Mouse (Mus musculus) cerebellum, adult 9-10 months (tissue): ENCODE measurements around the gene Ikzf3.

Source experiments
- DNase-seq: peaks from one replicate; pipeline ENCODE4 v3.0.0; 2022

Ikzf3 gene

DNA sequence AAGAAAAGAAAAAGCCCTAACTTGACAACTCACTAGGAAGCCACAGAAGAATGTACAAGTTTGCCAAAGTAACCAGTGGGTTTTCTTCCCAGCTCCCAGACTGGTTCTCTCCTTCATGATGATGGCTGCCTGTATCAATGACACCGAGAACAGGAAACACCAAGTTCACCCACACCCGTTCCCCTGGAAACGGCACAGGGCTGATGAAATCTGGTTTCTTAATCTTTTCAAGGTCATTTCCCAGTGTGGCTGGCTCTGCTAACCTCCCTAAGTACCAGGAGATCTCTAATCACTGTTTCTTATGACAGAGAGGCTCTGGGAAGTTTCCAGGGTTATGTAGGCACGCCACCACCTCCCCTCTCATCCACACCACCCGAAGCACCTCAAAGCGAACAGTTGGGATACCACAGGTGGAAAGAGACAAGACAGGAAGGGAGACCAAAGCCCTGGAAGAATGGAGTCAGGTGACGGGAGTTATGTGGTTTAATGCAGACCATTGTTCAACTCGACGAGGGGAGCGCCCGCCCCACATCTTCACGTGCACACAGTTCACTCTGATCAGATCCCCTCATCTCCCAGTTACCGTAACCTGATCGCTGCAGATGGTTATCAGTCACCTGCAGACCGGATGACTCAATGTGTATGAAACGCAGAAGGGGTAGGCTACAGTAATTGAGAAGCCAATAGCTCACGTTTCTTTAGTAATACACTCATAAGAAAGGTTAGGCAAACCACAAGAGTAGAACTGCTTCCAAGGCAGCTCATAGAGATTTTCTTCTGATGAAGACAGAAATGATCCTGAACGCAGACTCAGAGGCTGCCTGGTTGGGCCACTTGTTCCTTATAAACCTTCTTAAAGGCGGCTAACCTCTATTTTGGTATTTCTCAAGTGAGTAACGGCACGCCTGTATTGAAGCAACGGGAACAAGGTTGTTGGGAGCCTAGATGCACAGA, 75.8 kb downstream of the Ikzf3 start:
- no peak for DNase-seq

DNA sequence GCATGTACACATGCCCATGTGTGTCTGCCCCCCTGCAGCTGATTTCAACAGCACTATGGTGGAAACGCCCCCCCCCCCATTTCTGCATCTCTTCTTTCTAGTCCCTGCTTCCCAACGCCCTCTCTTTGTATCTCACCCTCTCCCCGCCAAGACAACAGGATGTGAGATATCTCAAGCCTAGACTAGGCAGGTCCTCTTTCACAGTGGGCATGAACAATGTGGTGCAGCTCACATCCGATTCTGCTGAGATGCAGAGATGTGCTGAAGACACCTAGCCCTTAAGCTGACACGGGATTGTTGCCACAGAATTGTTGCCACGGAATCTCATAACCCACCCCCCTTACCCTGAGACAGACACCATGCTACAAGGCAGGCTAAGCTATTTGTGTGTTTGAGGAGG, 81.3 kb downstream of the Ikzf3 start:
- DNase-seq: no peak

DNA sequence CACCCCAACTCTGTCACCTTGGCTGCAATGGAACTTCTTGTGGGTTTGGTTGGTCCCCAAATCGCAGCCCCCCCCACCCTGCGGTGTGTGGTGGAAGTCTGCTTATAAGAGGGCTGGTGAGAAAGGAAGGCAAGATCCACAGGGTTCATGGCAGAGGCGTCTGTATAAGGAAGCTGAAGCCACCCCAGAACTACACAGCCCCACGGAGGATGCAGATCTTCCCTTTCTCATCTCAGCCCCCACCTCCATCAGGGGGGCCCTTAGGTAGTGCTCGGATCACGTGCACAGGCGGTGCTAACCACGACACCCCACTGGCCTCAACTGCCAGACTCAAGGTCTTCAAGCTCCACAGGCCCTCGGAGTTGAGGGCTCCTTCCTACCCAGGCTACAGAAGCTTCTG, 81.9 kb downstream of the Ikzf3 start:
- no peak for DNase-seq

DNA sequence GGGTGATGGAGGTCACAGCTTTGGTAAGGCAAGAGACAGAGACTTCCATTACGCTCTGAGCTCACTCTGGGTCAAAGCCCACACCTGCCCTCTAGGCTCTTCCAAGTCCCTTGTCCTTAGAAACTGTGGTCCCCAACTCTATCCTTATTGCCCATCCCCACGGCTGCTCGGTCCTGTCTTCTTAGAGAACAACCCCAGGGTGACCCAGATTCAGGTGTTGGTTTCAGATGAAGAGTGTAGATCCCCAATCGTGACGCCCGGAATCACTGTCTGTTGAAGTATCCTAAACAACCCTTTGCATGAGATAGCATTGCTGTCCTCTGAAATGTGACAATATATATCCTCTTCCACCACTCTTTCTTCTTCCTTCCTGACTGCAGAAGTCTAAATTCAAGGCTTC, 83.6 kb downstream of the Ikzf3 start:
- no peak for DNase-seq

DNA sequence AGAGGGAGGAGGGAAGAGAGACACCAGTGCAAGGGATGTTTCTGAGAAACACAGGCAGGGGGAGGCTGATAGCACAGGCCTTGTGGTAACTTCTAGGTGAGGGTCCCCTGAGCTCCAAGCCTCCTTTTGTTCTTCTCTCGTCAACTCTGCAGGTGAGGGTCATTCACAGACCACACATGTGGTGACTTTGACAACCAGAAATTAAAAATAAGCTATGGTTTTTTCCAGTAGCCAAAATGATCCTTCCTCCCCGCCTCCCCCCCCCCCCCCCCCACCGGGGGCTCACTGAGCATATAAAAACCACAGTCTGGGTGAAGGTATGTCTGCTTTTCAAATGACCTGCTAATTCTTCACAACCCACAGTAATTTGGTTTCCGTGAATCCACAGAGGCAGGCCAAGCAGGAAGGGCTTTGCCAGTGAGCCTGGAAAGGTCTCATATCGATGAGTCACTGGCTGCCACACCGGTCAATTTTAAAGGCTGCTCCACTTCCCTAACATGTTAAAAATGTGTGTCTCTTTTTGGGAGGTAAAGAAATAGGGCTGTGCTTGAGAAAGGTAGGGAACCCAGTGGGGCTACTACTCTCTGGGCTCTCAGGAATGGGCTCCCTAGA, 84.6 kb downstream of the Ikzf3 start:
- no peak for DNase-seq

DNA sequence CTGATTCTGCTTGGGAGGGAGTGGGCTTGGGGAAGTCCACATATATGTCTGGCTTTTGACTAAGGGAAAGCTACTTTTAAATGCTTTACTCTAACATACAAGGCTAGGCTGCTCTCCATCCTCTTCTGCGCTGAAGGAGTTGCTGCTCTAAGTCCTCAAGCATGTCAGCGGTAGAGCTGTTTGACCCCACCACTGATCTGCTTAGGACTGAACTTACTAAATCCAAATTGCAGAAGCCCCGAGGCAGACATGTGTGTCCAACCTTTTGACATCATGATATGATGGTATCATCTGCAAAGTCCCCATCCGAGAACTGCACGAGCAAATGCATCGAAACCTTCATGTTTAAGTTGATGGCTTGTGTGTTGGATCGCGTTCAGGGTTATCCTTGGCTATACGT, 86.0 kb downstream of the Ikzf3 start:
- DNase-seq: no peak

DNA sequence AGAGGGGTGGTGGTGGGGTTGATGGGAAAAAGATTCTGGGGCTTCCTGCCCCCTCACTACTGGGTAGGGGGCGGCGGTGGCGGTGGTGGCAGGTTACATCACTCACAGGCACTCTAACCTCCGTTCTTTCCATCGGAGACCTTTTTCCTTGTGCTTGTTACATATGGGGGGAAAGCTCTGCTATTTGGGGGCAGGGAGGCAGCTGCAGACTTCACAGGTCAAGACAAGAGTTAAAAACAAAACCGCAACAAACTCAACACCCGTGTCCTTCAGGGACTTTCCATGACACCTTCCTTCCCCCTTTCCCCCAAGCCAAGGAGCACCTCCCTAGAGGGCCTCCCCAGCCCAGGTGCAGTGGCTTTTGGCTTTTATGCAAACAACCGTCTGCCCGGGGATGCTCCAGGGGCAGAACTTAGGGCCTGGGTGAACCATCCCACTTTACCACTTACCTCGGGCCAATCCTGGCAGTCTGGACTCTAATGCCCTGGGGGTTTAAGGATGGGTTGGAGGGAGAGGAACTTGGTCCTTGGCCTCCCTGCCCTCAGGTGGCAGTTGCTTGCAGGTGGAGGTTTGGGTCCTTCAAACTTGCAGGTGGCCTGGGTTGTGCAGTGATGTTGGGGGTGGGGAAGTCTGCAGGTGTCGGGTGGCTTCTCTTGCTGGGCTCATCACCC, 86.6 kb downstream of the Ikzf3 start:
- DNase-seq: peak; percentile 6

DNA sequence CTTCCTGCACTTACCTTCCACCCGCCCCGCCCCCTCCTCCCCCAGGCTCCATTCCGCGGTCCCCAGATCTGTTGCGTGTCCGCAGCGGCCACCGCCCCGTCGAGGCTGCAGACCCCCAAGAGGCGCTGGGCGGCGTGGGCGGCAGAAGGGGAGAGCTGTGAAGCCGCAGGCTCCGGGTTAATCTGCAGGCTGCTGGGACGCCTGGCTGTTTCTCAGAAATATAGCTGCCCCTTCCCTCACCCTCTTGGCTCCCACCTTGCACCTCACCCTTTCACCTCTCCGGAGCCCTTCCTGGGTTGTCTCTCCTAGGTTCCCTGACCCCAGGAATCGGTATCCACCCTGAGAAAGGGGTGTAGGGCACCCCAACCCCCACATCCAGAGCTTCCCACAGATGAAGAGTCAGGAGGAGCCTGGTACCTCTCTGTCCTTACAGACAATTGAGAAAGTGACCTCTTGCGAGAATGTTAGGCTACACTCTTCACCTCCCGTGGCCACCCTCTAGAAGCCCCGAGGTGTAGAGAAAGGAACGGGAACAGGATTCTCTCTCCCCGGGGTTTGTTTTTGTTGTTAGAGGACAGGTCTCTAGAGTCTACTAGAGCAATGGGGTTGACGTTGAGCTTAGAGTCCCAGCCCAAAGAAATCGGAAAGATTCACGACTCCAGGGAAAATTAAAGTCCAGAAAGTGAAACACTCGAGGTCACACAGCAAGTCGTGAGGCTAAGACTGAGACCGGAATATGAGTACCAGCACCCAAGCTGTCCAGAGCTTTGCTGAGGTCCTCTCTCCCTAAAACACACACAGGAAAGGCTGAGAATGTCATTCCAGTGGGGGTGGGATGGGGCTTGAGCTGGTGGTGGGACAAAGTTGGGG, 87.5 kb downstream of the Ikzf3 start:
- peak; percentile 27 for DNase-seq

DNA sequence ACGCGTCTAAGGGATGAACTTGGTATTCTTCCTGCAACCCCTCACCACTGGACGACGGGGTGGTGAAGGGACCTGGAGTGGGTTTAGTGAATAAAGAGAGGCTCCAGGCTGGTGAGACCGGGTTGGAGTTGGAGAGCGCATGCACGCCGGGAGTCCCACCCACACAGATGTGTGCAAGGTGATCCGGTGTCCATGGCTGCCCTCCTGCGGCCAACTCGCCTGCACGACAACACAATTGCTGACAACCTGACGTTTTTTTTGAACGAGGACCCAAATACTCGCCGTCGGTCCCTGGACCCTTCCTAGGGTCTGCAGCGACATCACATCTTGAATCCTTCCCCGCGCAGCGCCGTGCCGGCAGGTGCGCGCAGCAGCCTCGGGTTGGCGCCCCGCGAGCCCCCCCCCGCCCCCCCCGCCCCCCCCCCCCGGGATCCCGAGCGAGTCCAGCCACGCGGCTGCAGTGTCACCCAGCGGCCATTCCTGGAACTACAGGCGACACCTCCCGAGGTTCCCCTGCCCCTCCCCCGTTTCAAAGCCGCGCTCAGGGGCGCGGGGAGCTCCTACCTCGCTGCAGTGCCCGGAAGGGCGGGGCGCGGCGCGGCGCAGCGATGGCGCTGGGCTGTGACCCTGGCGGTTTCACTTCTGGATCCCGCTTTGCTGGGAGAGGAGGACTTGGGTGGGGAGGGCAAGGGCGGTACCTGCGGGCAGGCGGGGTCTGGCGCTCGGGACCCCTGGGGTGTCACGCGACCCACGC, 88.3 kb downstream of the Ikzf3 start:
- DNase-seq: peak; percentile 87

DNA sequence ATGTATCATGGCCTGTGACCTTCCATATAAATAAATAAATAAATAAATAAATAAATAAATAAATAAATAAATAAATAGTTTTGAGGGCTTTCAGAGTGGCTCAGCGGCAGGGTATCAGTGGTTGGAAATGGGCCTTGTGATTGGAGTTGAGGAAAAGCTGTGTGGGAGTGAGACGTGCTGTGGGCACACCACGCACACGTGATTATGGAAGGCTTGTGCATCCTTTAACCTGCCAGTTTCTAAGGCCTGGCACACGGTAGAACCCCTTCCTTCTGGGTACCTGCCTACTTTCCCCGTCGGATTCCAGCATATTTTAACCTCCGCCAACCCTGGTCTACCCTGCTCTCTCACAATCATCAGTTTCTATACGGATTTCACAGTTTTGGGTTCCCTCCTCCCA, 88.9 kb downstream of the Ikzf3 start:
- no peak for DNase-seq

DNA sequence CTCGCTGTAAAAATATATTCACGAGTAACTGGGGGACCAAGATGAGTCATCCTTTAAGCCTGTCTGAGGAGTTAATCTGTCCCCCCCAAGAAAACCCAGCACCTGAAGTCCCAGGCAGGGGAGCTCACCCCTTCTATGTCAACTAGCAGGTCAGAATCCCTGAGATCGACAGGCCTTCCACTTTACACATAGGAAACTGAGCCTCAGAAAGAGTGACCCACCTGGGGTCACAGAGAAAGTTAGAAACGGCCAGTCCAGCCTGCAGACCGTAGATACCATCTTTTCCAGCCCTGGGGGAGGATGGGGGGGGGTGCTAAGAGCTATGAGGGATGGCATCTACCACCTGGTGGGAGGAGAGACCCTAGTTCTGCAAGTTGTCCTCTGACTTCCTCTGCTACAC, 89.3 kb downstream of the Ikzf3 start:
- peak; percentile 18 for DNase-seq

DNA sequence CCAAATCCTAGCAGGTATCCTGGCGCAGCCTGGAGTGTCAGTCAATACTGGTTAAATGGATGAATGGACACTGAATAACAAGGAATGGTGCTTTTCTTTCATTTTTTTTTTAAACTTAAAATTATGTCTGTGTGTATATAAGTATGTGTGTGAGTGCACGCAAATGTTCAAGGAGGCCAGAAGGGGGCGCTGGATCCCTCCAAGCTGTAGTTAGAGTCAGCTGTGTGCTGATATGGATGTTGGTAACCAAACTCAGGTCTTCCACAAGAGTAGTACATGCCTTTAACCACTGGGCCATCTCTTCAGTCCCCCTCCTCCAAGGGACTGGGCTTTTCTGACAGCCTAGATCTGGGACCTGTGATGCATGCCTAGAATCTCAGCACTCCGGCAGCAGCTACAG, 90.3 kb downstream of the Ikzf3 start:
- DNase-seq: peak; percentile 17

DNA sequence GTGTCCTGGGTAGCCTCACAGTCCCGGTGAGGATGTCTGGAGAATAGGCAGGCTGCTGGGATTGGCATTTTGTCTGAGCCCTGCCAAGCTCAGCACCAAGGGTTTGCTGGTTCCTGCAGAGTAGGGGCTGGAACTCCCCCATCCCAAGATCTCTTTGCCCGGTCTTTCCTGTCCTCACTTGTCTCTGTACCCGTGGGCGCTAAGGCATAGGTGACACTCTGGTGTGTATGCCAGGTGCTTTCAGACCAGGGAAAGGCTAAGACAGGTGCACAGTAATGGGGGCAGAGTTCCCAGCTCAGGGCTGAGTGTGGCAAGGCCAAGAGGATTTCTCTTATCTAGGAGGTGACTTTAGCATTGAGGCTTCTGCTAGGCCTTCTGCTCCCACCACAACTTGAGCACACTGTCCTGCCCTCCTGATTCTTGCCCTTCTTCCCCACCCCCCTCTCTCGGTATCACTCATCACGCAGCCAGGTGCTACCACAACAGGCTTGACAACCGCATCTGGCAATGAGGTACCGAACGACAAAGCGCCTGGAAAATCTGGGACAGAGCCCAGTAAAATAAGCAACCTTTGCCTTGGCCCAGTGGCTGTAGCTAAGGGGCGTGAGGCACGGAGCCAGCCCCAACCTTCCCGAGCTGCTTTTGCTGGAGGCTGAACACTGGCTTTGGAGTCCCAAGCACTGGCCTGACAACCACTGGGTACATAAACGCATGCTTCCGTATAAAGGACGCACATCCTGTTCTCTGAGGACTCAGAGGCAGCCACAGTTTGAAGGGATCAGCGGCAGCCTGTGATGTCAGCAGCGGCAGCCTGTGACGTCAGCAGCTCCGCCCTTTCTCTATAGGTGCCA, 95.7 kb downstream of the Ikzf3 start:
- no peak for DNase-seq

DNA sequence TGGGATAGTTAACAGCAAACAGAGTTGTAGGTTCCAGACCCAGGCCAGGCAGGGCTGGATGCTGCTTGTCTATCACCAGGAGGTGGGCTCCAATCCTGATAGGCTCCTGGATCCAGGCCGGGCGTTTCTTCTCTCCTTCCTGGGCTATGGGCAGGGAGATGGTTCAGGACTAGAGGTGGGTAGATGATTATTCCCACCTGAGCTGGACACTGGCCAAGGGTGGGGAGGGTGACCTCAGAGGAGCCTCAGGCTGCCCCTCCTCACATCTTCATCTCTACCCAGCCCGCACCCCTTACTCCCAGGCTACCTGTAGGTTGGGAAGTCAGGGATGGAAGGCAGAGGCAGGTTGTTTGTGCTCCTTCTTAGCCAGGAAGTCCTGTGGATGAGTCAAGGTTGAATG, 96.4 kb downstream of the Ikzf3 start:
- DNase-seq: no peak

DNA sequence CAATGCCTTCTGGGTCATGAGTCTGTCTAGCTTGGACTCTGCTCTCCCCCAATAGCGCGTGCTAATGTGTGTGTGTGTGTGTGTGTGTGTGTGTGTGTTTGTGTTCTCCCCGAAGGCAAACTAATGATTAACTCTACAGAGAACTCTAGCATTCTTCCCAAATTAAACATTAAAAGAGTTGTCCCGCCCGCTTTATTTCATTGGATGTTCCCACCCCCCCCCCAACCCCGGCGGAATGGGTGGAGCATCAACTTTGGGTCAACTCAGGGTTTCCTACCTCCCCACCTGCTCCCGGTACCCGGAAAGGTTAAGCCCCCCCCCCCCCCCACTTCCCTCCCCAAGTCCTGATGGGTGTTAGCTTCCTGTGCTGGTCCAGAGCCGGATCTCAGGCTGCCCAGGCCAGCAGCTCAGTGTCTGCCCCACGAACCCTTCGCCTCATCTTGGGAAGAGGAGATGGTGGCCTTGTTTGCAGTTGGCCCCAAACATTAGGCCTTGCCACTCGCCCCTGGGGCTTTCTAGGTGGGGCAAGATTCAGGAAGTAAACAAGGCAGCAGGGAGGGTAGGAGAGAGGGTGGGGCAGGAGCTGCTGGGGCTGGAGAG, 97.5 kb downstream of the Ikzf3 start:
- DNase-seq: no peak

DNA sequence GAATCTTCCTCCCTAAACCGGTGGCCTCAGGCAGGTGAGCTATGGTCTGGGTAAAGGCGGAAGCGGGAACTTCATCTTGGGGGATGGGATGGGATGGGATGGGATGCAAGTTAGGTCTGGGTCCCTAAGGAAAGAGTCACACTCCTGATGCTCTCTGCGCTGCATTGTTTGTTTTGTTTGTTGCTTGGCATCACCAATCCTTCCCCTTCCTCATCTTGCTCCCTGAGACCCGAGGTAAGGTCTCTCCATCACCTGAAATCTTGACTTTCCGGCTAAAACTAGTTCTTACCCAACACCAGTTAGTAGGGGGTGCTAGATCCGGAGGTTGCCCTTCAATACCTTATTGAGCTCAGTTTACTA, 98.4 kb downstream of the Ikzf3 start:
- no peak for DNase-seq

DNA sequence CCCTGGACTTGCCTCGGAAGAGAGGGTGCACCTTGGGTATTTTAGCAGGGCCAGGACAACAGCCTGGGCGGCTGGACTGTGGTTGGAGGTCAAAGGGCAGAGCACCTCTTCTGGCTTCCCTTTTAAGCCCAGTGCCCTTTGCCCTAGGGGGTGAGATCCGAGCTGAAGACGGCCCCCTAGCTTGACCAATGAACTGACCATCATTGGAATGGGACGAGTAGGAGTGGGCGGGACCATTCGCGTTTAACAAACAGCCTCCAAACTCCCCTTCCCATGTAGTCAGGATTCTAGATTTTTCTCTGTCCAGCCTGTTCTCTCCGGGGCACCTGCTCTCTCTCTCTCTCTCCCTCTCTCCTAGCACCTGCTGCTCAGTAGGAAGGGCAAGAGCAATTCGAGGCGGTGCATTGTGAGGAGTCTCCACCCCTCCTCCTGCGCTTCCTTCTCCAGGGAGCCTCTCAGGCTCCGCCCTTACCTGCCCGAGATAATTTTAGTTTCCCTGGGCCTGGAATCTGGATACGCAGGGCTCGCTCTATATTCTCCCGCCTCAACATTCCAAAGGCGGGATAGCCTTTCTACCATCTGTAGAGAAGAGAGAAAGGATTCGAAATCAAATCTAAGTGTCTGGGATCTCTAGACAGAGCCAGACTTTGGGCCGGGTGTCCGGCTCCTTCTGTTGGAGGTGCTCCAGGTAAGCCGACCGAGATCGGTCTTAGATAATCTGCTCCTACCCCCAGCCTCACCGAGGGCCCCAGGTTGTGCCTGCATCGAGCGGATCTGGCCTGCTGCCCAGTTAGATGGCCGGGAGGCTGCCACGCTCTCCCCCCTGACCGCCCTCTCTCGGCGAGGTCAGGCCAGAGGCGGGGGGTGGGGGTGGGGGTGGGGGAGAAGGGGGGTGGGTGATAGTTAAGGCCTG, 99.0 kb downstream of the Ikzf3 start:
- DNase-seq: peak; percentile 75

DNA sequence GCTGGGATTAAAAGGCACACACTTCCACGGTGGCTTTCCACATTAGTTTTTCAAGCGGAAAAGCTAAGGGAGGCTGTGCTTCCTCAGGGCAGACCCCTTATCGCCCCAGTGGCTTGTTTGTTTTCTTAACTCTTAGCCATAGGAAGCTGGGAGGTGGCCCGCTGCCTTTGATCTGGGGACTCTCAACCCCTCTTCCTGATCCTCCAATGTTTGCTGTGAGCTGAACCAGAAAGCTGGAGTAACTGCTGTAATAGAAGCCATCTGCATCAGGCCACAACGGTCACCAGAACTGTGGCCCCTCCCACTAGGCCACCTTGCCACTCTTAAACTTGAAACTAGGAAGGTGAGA, 99.6 kb downstream of the Ikzf3 start, which contains the start of gene Grb7:
Grb7 (plus strand) TSS at position 182 of the 349 bp plus-strand sequence.
- no peak for DNase-seq

DNA sequence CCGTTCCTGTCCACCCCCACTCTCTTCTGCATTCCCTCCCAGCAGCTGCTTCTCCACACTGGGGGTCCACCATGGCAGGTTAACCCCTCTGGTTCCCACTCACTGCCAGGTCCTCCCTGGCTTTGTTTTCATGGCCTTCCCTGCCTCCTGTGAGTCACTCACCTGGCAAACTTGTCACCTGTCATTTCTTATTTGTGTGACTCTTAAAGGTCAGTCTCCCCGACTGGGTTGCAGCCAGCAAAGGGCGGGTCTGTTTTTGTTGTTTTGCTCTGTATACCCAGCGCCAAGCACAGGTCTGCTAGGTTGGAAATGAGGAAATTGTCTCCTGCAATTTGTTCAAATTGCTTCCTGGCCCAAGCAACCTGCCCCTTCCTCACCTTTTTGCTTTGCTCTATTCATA, 100.2 kb downstream of the Ikzf3 start:
- DNase-seq: no peak

DNA sequence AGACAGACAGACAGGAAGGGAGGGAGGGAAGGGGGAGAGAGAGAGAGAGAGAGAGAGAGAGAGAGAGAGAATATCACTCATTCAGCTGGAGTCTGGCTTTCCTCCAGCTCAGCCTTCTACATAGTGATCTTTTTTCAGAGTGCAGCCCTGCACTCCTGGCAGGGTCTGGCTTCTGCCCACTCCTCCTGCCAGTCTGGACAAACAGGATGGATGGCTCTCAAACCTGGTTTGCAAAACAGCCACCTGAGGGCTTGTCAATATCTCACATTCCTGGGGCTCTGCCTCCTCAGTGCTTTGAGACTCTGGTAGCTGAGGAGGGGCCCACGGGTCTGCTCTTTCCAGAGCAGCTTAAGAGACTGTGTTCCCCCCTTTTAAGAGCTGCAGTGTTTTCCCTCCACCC, 100.6 kb downstream of the Ikzf3 start:
- no peak for DNase-seq
